In the genomic region with DNA sequence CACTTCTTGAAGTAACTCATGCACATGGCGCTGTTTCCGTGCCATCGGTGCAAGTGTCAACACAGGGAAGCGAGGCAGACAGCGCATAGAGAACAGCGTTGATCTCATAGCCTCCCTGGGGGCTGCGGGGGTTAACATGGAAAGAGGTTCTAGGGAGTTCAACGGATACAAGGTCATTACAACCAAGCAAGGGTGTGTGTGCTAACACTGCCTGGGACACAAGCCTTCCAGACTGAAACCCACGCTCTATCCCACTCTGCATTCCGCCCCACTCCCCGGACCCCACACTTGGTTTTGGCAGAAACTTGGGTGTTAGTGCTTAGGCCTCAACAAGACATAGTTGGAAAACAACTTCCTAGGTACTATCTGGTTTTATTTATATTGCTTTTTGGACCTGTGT, we compare ENCODE assay signal across 23 mouse cellular contexts.
DNase-seq lines count a peak whose midpoint lies in the region; ATAC-seq and TF ChIP-seq lines count a peak whose summit lies in the region.
"Had no signal": no experiment of that assay in that cellular context is flagged by ENCODE, and none has a peak within 500 bp of the region (broad histone marks: within the 10 kb centered on the region; RNA-seq: fewer than 3 reads in every experiment).

No protein-coding gene starts in this region.

- ATAC-seq in granulocyte monocyte progenitor cell, adult 5-6 weeks (replicated peaks; ENCODE audit: poor library complexity, severe bottlenecking) = no peak
- ATAC-seq: activated CD4-positive, CD25-positive, alpha-beta regulatory T cell, adult 4 months; CD4-positive, CD25-positive, alpha-beta regulatory T cell, adult 4 months; Patski had no signal

- H3K79me2 ChIP-seq in C2C12 (ENCODE audit: control insufficient read depth, insufficient read depth) = no peaks in the 10 kb centered on the region

- no peaks in the 10 kb centered on the region for H3K27me3 ChIP-seq in C2C12 (ENCODE audit: control insufficient read depth, insufficient read depth, insufficient read length)
- H3K27me3 ChIP-seq: CH12.LX, Patski had no signal

- intact Hi-C loops in heart, postnatal 14 days (cut with DNase I) = no loop called here
- intact Hi-C loops in gastrocnemius, postnatal 14 days (cut with DNase I; ENCODE audit: low total_unique reads) = no loop called here

- TF ChIP-seq CTCF in C2C12 (IDR thresholded peaks at IDR 0.05; ENCODE audit: control insufficient read depth, insufficient read depth, insufficient read length) = no peak

- peak overlapping the region; percentile 11 for H3K4me3 ChIP-seq in C2C12 (ENCODE audit: insufficient read depth, poor library complexity, severe bottlenecking)

- DNase-seq in heart, adult 11 months = peak; percentile 81
- DNase-seq in heart, postnatal 14 days = no peak
- DNase-seq in R1 (ENCODE audit: low read depth, low spot score) = peak; percentile 8
- no peak for DNase-seq in gastrocnemius, postnatal 14 days
- DNase-seq: adrenal gland, adult 2 months; adrenal gland, adult 8-10 months; adrenal gland, postnatal 10 days; adrenal gland, postnatal 14 days; adrenal gland, postnatal 25 days; adrenal gland, postnatal 36 days; B cell, adult 2 months; cerebellum, adult 11 months; cerebellum, adult 11-12 months; cerebellum, adult 18-20 months; cerebellum, adult 2 months; cerebellum, adult 8-10 months had no signal

- no peak overlapping the region for H3ac ChIP-seq in C2C12 (ENCODE audit: control insufficient read depth, insufficient read length, low read depth)

- no peaks in the 10 kb centered on the region for H3K79me3 ChIP-seq in C2C12 (ENCODE audit: low read depth)

- no peaks in the 10 kb centered on the region for H3K36me3 ChIP-seq in C2C12 (ENCODE audit: control insufficient read depth, insufficient read depth)
- H3K36me3 ChIP-seq: G1E had no signal

TF ChIP-seq in C2C12, 6 proteins besides CTCF, POLR2A, EP300 and RAD21:
- TF ChIP-seq MYOG (IDR thresholded peaks at IDR 0.05; ENCODE audit: control insufficient read depth, extremely low read depth, insufficient read length) = no peak
- no peak for TF ChIP-seq MAX (IDR thresholded peaks at IDR 0.05)
- no peak for TF ChIP-seq CEBPB (IDR thresholded peaks at IDR 0.05; ENCODE audit: low read depth)
- no peak for TF ChIP-seq MYOD1 (IDR thresholded peaks at IDR 0.05; ENCODE audit: control insufficient read depth, insufficient read length, low read depth)
- TF ChIP-seq FOSL1 (IDR thresholded peaks at IDR 0.05; ENCODE audit: insufficient read depth, low read length, poor library complexity, severe bottlenecking) = no peak
- no peak for TF ChIP-seq USF1 (IDR thresholded peaks at IDR 0.05; ENCODE audit: low read depth)

Comparison
In these comparisons a context has a peak if more than half of its experiments do, and no peak if none do; other contexts are left out.
1. DNase-seq: peak in heart, adult 11 months (single experiment) and R1 (single experiment); none in heart, postnatal 14 days (0 of 2) and gastrocnemius, postnatal 14 days (single experiment).